Mouse (Mus musculus) embryonic fibroblast, embryonic 13.5 days (primary cell): Measurements from ENCODE around the gene Olfr1.

ENCODE experiments used
- CTCF ChIP-seq: IDR thresholded peaks from 2 replicates; pipeline ENCODE4 v1.5.1; 2011; ENCODE audit warnings: mild to moderate bottlenecking, control low read depth, low read length, moderate library complexity, borderline replicate concordance; ENCODE audit not compliant: insufficient read depth
- POLR2A ChIP-seq: IDR thresholded peaks from 2 replicates; pipeline ENCODE4 v1.6.1; 2011; ENCODE audit warnings: low read depth, mild to moderate bottlenecking, control low read depth, low read length, moderate library complexity

DNA sequence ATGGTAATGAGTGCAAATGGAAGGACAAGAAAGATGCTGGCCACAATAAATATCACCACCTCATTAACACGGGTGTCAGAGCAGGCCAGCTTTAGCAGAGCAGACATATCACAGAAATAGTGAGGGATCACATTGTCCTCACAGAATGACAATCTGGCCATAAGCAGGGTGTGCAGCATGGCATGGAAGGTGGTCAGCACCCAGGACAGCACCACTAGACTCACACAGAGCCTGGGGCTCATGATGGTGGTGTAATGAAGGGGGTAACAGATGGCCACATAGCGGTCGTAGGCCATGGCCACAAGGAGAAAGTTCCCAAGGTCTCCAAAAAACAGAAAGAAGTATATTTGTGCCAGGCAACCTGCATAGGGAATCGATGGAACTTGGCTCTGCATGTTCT lies 4.0 kb downstream of the Olfr1 start:
- TF ChIP-seq CTCF (no peak), POLR2A (no peak)
